Mouse (Mus musculus) midbrain, embryonic 16.5 days (tissue): ENCODE data around the gene Cyfip2. TPM values are rescaled to one million over a fixed set of nuclear protein-coding genes. Genes with fewer than 3 reads are reported as not detected.

Experiments used
- ATAC-seq: fragments of 200-750 bp; cut with Nextera tagmentation; 2 replicates; pipeline ENCODE4 v1.8.0; 2017; ENCODE audit warnings: moderate TSS enrichment
- H3K27ac ChIP-seq: fragments of 300-500 bp; sonication (generic); 2 replicates; pipeline ENCODE4 v1.5.1; 2014; ENCODE audit warnings: mild to moderate bottlenecking, low read length, mixed read lengths
- H3K27me3 ChIP-seq: fragments of 300-500 bp; sonication (generic); 2 replicates; pipeline ENCODE4 v1.6.1; 2014; ENCODE audit warnings: low read depth, low read length, mixed read lengths; ENCODE audit not compliant: control insufficient read depth, insufficient read depth
- H3K36me3 ChIP-seq: fragments of 300-500 bp; sonication (generic); 2 replicates; pipeline ENCODE4 v1.6.1; 2014; ENCODE audit warnings: mild to moderate bottlenecking, low read length, moderate library complexity, mixed read lengths; ENCODE audit not compliant: control insufficient read depth, insufficient read depth
- H3K4me1 ChIP-seq: fragments of 300-500 bp; sonication (generic); 2 replicates; pipeline ENCODE4 v1.6.1; 2014; ENCODE audit warnings: mild to moderate bottlenecking, low read length, mixed read lengths; ENCODE audit not compliant: control insufficient read depth, insufficient read depth
- H3K4me2 ChIP-seq: fragments of 300-500 bp; sonication (generic); 2 replicates; pipeline ENCODE4 v1.6.1; 2014; ENCODE audit warnings: mild to moderate bottlenecking, low read length, mixed read lengths
- H3K4me3 ChIP-seq: fragments of 300-500 bp; sonication (generic); 2 replicates; pipeline ENCODE4 v1.5.1; 2014; ENCODE audit warnings: low read depth, mild to moderate bottlenecking, low read length, moderate library complexity, mixed read lengths
- H3K9ac ChIP-seq: fragments of 300-500 bp; sonication (generic); 2 replicates; pipeline ENCODE4 v1.6.1; 2014; ENCODE audit warnings: low read depth, low read length, mixed read lengths
- H3K9me3 ChIP-seq: fragments of 300-500 bp; sonication (generic); replicated peaks from 2 replicates; pipeline ENCODE4 v1.6.1; 2014; ENCODE audit warnings: mild to moderate bottlenecking, low read length, mixed read lengths; ENCODE audit not compliant: control insufficient read depth, poor library complexity, severe bottlenecking
- WGBS: fragments of 180-500 bp; shearing (Covaris S2); extraction: QIAGEN DNeasy Blood & Tissue Kit; methylation state at CpG from one replicate; pipeline ENCODE4 v1.1.7; 2014; 5-methylcytosine and 5-hydroxymethylcytosine counted together
- polyA plus RNA-seq: library from polyadenylated mRNA; unstranded; fragments of >200 nt; fragmentation: Nextera tagmentation; extraction: Ambion mirVana; gene quantifications from 2 replicates; pipeline ENCODE4 v1.2.1, GENCODE M21; 2015

The Cyfip2 gene
- polyA plus RNA-seq, 1 experiment from 2014 or later = 98.9 TPM

DNA sequence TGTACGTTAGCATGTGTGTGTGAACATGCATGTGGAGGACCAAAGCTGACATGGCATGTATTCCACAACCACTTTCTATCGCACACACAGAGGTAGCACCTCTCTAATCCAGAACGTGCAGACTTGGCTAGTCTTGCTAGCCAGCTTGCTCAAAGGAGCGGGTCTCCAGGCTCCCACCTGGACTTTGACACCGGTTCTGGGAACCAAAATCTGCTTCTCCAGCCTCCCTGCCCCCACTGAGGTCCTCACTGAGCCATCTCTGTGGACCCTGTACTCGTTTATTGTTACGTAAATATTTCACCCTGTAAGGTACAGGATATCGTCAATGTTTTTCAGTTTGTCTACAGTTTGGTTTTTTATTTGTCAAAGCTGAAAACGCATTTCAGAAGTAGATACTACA lies 10.2 kb downstream of the Cyfip2 start:
- no peaks in the 10 kb centered on the region for H3K36me3 ChIP-seq
- H3K27ac ChIP-seq = no peak overlapping the region
- peaks cover 16% of the 10 kb centered on the region for H3K4me1 ChIP-seq
- no peak overlapping the region for H3K4me3 ChIP-seq
- no peak overlapping the region for H3K4me2 ChIP-seq
- no peak for ATAC-seq
- no peak overlapping the region for H3K9ac ChIP-seq
- 92% methylated on average over 9 of the region's 9 CpGs for WGBS
- H3K9me3 ChIP-seq = no peaks in the 10 kb centered on the region
- no peaks in the 10 kb centered on the region for H3K27me3 ChIP-seq

DNA sequence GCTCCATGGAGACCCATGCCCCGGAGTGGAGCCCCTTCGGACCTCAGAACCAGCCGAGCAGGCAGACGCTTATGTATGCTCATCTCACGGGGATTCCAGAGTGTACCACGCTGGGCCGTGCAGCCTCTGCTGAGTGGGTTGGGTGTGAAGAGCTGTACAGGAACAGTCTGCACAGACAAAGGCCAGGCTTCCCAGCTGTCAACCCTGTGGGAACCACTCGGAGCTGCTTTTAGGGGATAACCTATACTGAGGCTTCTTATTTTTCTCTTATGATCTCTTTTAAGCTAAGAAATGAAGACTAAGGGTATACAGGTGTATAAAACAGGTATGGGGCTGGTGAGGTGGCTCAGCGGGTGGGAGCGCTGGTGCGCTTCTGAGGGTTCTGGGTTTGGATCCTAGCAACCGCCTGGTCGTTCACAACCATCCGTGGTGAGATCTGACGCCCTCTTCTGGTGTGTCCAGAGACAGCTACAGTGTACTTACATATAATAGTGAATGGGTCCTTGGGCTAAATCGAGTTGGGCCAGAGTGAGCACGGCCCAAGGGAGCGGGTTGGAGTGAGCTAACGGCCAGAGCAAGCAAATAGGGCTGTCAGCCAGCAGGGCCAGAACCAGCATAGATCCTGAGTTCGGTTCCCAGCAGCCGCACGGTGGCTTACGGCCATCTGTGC lies 10.9 kb downstream of the Cyfip2 start:
- Histone ChIP-seq H3K27me3 (no peaks in the 10 kb centered on the region), H3K4me1 (peaks cover 16% of the 10 kb centered on the region)
- ATAC-seq = no peak; the same call in none of the 2 replicates

DNA sequence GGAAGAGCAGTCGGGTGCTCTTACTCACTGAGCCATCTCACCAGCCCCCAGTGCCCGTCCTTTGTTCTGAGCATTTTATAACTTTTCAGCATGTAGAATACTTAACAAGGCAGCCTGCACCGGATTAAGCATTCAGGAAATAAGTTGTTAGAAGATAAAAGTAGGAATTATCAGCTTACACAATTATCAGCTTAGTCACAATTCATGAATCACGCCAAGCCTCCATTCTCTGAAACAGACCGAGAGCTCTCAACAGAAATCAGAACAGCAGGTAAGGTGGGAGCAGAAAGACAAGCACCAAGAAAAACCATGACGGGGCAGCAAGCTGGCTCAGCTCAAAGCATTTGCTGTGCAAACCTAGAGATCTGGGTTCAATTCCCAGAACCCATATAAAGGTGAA lies 12.8 kb downstream of the Cyfip2 start:
- Histone ChIP-seq H3K4me1 (peaks cover 12% of the 10 kb centered on the region), H3K36me3 (no peaks in the 10 kb centered on the region), H3K4me3 (no peak overlapping the region), H3K9ac (no peak overlapping the region), H3K4me2 (no peak overlapping the region), H3K27ac (no peak overlapping the region), H3K9me3 (no peaks in the 10 kb centered on the region), H3K27me3 (no peaks in the 10 kb centered on the region)
- WGBS = 18% methylated on average over 6 of the region's 6 CpGs
- ATAC-seq = no peak

More for the DNA sequence above, 10.9 kb downstream of the Cyfip2 start:
- H3K27ac ChIP-seq = no peak overlapping the region
- H3K9me3 ChIP-seq = no peaks in the 10 kb centered on the region
- no peak overlapping the region for H3K4me3 ChIP-seq
- no peak overlapping the region for H3K9ac ChIP-seq
- WGBS = 82% methylated on average over 23 of the region's 23 CpGs
- H3K36me3 ChIP-seq = no peaks in the 10 kb centered on the region
- H3K4me2 ChIP-seq = no peak overlapping the region

DNA sequence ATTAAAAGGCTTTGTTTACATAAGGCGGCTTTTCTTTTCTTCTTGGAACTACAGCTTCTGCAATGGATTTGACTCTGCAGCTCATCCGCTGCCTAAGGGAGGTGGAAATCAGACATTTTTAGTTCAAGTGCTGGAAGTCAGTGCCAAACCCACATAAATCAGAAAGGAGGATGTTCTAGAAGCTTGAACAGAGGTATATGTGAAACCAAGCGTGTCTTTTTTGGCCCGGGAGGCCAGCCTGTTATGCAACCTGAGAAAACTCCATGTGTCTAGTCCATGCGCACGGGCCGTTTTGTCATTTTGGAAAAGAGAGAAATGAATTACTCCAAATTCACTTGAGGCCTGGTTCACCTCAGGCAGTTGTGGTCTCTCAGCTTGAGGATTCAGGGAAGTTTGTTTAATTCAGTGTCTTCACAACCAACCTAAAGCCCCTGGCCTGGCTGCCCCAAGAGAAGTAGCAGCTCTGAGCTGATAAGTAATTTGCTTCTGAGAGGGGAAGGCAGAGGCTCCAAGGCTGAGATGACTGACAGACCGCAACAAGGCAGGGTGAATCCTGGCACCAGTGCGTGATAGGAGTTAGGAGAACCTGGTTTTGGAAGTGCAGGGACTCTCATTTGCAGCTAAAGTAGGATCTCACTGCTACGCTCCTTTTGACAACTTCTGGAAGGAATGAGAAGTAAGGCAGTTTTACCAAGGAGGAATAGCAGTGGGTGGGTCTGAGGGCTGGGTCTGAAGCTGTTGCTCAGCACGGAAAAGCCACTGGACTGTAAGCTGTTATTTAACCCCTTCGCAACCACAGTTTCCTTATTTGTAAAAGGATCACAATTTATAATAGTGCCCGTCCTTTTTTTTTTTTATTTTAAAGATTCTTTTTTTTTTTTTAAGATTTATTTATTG lies 13.5 kb downstream of the Cyfip2 start:
- no peaks in the 10 kb centered on the region for H3K27me3 ChIP-seq
- H3K4me3 ChIP-seq = no peak overlapping the region
- no peak overlapping the region for H3K27ac ChIP-seq
- H3K4me2 ChIP-seq = no peak overlapping the region
- H3K9me3 ChIP-seq = no peaks in the 10 kb centered on the region
- peaks cover 8% of the 10 kb centered on the region for H3K4me1 ChIP-seq
- no peak for ATAC-seq
- no peak overlapping the region for H3K9ac ChIP-seq
- 73% methylated on average over 13 of the region's 13 CpGs for WGBS
- H3K36me3 ChIP-seq = no peaks in the 10 kb centered on the region

DNA sequence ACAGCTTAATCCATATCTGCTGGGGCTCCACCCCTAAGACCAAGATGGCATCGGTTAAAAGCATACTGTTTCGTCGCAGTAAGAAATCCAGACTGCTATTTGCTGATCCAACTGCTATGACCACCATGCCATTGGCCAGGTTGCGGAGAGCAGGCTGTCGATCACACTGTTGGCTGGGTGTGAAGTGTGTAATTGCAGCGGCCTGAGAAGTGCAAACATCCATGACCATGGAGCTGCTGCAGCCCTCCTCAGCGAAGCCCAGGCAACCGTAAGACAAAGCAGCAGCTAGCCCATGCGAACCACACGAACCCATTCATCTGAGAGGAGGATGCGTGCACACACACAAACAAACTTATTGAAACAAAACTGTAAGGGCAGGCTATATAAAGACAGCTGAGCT lies 18.3 kb downstream of the Cyfip2 start:
- Histone ChIP-seq H3K9ac (no peak overlapping the region), H3K27ac (no peak overlapping the region), H3K9me3 (no peaks in the 10 kb centered on the region), H3K36me3 (peaks cover 3% of the 10 kb centered on the region; the same call in 1 of the 2 replicates), H3K27me3 (no peaks in the 10 kb centered on the region), H3K4me2 (no peak overlapping the region), H3K4me3 (no peak overlapping the region), H3K4me1 (peaks cover 14% of the 10 kb centered on the region)
- ATAC-seq = peak; percentile 53; the same call in 1 of the 2 replicates
- 72% methylated on average over 11 of the region's 11 CpGs for WGBS

DNA sequence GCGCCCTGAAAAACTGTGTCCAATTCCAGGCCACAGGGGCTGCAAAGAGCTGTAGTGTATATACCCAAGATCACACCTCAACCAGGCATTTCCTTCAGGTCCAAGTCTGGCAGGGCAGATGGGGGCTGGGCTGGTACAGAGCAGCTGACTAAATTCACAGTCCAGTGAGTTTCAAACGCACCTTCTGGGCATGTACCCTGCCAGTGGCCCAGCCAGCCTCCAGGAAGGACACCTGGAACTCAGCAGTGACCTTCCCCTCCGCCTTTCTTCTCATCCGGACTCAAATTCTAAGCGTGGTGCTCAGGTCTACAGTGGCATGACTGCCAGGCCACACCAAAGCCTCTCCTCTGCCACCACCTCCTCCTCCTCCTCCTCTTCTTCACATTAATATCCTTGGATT lies 19.2 kb downstream of the Cyfip2 start:
- no peak overlapping the region for H3K4me3 ChIP-seq
- ATAC-seq = no peak
- H3K36me3 ChIP-seq = peaks cover 10% of the 10 kb centered on the region; the same call in 1 of the 2 replicates
- no peaks in the 10 kb centered on the region for H3K9me3 ChIP-seq
- 92% methylated on average over 5 of the region's 5 CpGs for WGBS
- no peaks in the 10 kb centered on the region for H3K27me3 ChIP-seq
- H3K4me2 ChIP-seq = no peak overlapping the region
- peaks cover 6% of the 10 kb centered on the region for H3K4me1 ChIP-seq
- H3K9ac ChIP-seq = no peak overlapping the region
- H3K27ac ChIP-seq = no peak overlapping the region

DNA sequence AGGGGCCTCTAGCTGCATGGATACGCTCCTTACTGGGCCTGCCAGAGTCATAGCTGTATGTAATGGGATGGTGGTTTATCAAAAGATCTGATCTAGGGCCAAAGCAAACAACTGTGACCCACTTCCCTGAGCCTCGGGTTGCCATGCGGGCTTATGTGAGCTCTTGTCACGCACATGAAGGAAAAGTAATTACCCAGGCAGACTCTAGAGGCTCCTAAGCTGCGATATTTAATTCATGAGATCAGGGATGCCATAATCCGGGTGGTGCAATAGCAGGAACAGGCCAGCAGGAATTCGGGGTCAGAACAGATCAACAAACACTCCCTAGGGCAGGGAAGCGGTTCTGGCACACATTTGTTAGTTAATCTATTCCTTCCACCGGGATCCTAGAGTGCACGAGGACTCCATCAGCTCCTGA lies 21.7 kb downstream of the Cyfip2 start:
- H3K4me3 ChIP-seq = no peak overlapping the region
- no peaks in the 10 kb centered on the region for H3K27me3 ChIP-seq
- H3K4me2 ChIP-seq = no peak overlapping the region
- peak; percentile 82 for ATAC-seq
- peaks cover 17% of the 10 kb centered on the region for H3K36me3 ChIP-seq
- peaks cover 6% of the 10 kb centered on the region for H3K4me1 ChIP-seq
- no peak overlapping the region for H3K27ac ChIP-seq
- no peak overlapping the region for H3K9ac ChIP-seq
- no peaks in the 10 kb centered on the region for H3K9me3 ChIP-seq
- 6% methylated on average over 10 of the region's 10 CpGs for WGBS

DNA sequence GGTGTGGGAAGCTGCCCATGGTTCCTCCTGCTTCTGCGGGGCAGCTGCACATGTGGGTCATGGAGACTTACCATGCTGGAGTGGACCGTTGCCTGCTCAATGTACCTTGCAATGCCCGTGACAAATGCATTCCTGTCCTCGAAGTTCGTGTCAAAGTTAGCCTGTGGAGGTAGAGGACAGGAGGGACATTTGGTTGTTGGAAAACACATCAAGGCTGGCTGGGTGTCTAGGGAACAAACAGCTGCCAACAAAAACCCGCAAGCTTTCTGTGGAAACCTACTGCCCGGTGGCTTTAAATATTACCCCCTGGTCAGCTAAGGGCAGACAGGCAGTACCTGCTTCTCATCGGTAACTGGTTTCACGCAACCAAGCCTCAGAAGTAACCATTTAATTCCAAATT lies 23.1 kb downstream of the Cyfip2 start:
- no peak overlapping the region for H3K27ac ChIP-seq
- no peak overlapping the region for H3K9ac ChIP-seq
- no peak overlapping the region for H3K4me3 ChIP-seq
- no peak overlapping the region for H3K4me2 ChIP-seq
- H3K4me1 ChIP-seq = peaks cover 6% of the 10 kb centered on the region
- H3K36me3 ChIP-seq = peaks cover 17% of the 10 kb centered on the region
- H3K9me3 ChIP-seq = no peaks in the 10 kb centered on the region
- ATAC-seq = no peak
- H3K27me3 ChIP-seq = no peaks in the 10 kb centered on the region
- 88% methylated on average over 9 of the region's 9 CpGs for WGBS

DNA sequence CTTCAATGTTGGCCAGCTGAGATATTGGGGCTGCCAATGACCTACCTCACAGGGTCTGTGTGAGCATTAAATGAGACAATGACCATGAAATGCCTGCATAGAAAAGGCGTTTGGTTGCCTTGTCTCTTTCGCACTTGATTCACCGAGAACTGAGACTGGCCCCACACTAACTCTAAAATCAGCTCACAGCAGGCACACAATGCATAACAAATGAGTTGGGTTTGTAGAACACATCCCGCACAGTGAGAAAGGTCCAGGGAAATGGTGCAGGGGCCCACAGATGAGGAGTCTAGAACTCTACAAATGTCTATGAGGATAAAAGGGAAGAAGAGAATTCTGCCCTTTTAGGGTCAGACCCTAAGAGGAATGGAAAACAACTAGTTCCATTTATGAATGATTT lies 23.6 kb downstream of the Cyfip2 start:
- no peak overlapping the region for H3K9ac ChIP-seq
- WGBS = 34% methylated on average over 4 of the region's 4 CpGs
- ATAC-seq = no peak
- no peaks in the 10 kb centered on the region for H3K27me3 ChIP-seq
- peaks cover 6% of the 10 kb centered on the region for H3K4me1 ChIP-seq
- no peak overlapping the region for H3K27ac ChIP-seq
- no peak overlapping the region for H3K4me2 ChIP-seq
- no peaks in the 10 kb centered on the region for H3K9me3 ChIP-seq
- H3K36me3 ChIP-seq = peaks cover 19% of the 10 kb centered on the region
- no peak overlapping the region for H3K4me3 ChIP-seq
